Mouse (Mus musculus) kidney, embryonic 16.5 days (tissue): ENCODE measurements around the gene Pten. TPM values are rescaled to one million over a fixed set of nuclear protein-coding genes. Genes with fewer than 3 reads are reported as not detected.
A peak's percentile ranks its signal among the peaks of the same experiment; 100 is the strongest.
"Not testable (repeated sequence)": the region's sequence is repeated elsewhere in the genome, so short reads cannot be mapped to it uniquely, and the experiment has no call there.

Source experiments
- ATAC-seq: fragments of 200-750 bp; cut with Nextera tagmentation; 2 replicates; pipeline ENCODE4 v1.8.0; 2017; ENCODE audit warnings: moderate TSS enrichment; ENCODE audit not compliant: low FRiP score, low TSS enrichment
- H3K27ac ChIP-seq: fragments of 300-500 bp; sonication (generic); 2 replicates; pipeline ENCODE4 v1.5.1; 2014; ENCODE audit warnings: low read length
- H3K27me3 ChIP-seq: fragments of 300-500 bp; sonication (generic); 2 replicates; pipeline ENCODE4 v1.6.1; 2014; ENCODE audit warnings: low read length, control low read depth, mixed read lengths; ENCODE audit not compliant: insufficient read depth
- H3K36me3 ChIP-seq: fragments of 300-500 bp; sonication (generic); 2 replicates; pipeline ENCODE4 v1.6.1; 2014; ENCODE audit warnings: low read length, control low read depth, mixed read lengths; ENCODE audit not compliant: insufficient read depth
- H3K4me1 ChIP-seq: fragments of 300-500 bp; sonication (generic); 2 replicates; pipeline ENCODE4 v1.6.1; 2014; ENCODE audit warnings: low read length, control low read depth, mixed read lengths; ENCODE audit not compliant: insufficient read depth
- H3K4me2 ChIP-seq: fragments of 300-500 bp; sonication (generic); replicated peaks from 2 replicates; pipeline ENCODE4 v1.6.1; 2014; ENCODE audit warnings: low read depth, low read length
- H3K4me3 ChIP-seq: fragments of 300-500 bp; sonication (generic); 2 replicates; pipeline ENCODE4 v1.5.1; 2014; ENCODE audit warnings: mild to moderate bottlenecking, low read length
- H3K9ac ChIP-seq: fragments of 300-500 bp; sonication (generic); replicated peaks from 2 replicates; pipeline ENCODE4 v1.6.1; 2014; ENCODE audit warnings: low read length
- H3K9me3 ChIP-seq: fragments of 300-500 bp; sonication (generic); 2 replicates; pipeline ENCODE4 v1.6.1; 2016; ENCODE audit warnings: low read length, control low read depth
- WGBS: fragments of 180-500 bp; shearing (Covaris S2); extraction: QIAGEN DNeasy Blood & Tissue Kit; methylation state at CpG from one replicate; pipeline ENCODE4 v1.1.7; 2014; 5-methylcytosine and 5-hydroxymethylcytosine counted together
- polyA plus RNA-seq: library from polyadenylated mRNA; unstranded; fragments of >200 nt; fragmentation: Nextera tagmentation; extraction: Ambion mirVana; gene quantifications from 2 replicates; pipeline ENCODE4 v1.2.1, GENCODE M21; 2015

Gene Pten
- polyA plus RNA-seq, 1 experiment from 2014 or later, result 6.5 TPM

DNA sequence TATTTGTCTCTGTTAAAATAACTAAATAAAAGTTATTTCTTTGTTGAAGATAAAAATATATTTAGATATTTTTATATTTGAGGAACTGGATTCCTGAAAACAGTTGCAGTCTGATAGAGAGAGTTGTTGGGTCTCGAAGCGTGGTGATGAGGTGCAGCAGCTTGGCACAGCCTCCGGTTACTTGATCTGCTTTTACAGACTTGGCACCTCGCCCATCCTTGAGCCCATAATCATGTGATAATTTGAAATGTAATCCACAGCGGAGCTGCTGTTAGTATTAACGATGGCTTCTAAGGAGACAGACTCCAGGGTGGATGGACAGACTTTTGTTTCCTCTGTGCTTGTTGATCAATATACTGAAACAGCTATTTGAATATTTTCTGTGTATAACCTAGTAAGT lies 35.3 kb downstream of the Pten start:
- H3K4me3 ChIP-seq, result no peak overlapping the region
- H3K27ac ChIP-seq, result no peak overlapping the region
- H3K9ac ChIP-seq, result no peak overlapping the region
- WGBS, result 10% methylated on average over 6 of the region's 6 CpGs
- H3K9me3 ChIP-seq, result no peaks in the 10 kb centered on the region
- H3K4me1 ChIP-seq, result peaks cover 35% of the 10 kb centered on the region
- no peak for ATAC-seq
- no peaks in the 10 kb centered on the region for H3K27me3 ChIP-seq
- H3K36me3 ChIP-seq, result no peaks in the 10 kb centered on the region
- H3K4me2 ChIP-seq, result no peak overlapping the region

DNA sequence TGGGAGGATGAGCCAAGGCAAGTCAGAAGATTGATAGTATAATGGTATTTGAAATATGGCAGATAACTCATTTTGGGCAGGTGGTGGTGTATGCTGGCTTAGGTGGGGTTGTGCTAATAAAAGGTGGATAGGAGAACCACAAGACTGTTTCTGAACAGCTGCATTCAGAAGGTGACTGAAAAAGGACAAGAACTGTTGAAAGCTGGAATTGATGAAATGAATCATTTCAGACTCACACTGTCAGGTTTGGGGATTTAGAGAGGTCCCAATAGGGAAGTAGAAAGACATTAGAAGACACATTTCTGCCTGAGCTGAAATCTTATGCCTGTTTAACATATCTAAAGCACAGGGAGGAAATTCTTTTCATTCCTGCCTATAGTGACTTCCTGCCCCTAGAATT lies 36.6 kb downstream of the Pten start:
- Histone ChIP-seq H3K4me3 (no peak overlapping the region), H3K9ac (no peak overlapping the region), H3K36me3 (0 out of 2 replicates have a peak, but pooled peaks cover 2% of the 10 kb centered on the region), H3K9me3 (no peaks in the 10 kb centered on the region), H3K27me3 (no peaks in the 10 kb centered on the region), H3K4me2 (no peak overlapping the region), H3K4me1 (peaks cover 32% of the 10 kb centered on the region), H3K27ac (no peak overlapping the region; the same call in 1 of the 2 replicates)
- no peak for ATAC-seq

DNA sequence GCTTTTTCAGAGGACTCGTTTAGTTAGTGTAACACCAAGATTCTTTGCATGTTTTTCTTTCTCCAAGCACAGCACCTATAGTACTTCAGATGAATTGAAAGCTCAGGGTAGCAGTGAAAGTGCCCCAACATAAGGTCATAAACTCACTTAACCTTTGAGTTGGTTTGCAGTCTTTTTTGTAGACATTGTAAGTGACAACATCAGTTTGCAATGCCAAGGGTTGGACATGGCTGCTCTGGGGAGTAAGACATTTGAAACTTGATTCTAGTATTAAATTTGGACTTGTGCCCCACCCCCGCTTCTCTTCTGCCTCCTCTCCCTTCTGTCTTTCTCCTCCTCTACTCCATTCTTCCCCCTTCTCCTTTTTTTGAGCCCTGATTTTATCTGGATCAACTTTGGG lies 43.3 kb downstream of the Pten start:
- H3K27ac ChIP-seq, result no peak overlapping the region
- 73% methylated on average over 2 of the region's 2 CpGs for WGBS
- H3K9ac ChIP-seq, result no peak overlapping the region
- no peak for ATAC-seq
- H3K4me2 ChIP-seq, result no peak overlapping the region
- no peak overlapping the region for H3K4me3 ChIP-seq
- H3K27me3 ChIP-seq, result no peaks in the 10 kb centered on the region
- peaks cover 16% of the 10 kb centered on the region; the same call in 1 of the 2 replicates for H3K36me3 ChIP-seq
- H3K4me1 ChIP-seq, result no peaks in the 10 kb centered on the region
- H3K9me3 ChIP-seq, result no peaks in the 10 kb centered on the region

DNA sequence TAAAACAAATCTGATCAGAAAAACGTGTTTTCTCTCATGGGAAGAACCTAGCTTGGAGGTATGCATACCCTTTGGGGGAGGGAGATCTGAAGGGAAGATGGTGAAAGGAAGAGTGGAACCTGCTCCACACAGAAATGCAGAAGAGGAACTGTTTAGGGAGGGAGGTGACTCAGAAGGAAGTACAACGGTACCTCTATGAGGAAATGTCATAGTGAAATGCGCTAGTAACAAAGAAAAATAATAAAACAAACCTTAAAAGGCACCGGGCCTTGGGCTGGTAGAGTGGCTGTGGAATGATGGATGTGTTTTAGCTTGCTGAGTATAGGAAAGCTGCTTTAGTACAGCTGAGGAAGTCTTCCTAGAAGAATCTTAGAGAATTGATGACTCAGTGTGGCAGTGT lies 47.4 kb downstream of the Pten start:
- WGBS, result 59% methylated on average over 4 of the region's 4 CpGs
- no peak overlapping the region for H3K4me3 ChIP-seq
- no peak overlapping the region for H3K4me2 ChIP-seq
- no peaks in the 10 kb centered on the region for H3K9me3 ChIP-seq
- no peak overlapping the region for H3K9ac ChIP-seq
- peaks cover 11% of the 10 kb centered on the region; the same call in 1 of the 2 replicates for H3K36me3 ChIP-seq
- ATAC-seq, result no peak
- no peak overlapping the region for H3K27ac ChIP-seq
- no peaks in the 10 kb centered on the region for H3K27me3 ChIP-seq
- peaks cover 10% of the 10 kb centered on the region; the same call in 1 of the 2 replicates for H3K4me1 ChIP-seq

GRCm38 (mm10) chr19:32807610-32808009 lies 50.3 kb downstream of the Pten start:
- H3K9me3 ChIP-seq, result no peaks in the 10 kb centered on the region
- no peak overlapping the region for H3K9ac ChIP-seq
- H3K27ac ChIP-seq, result no peak overlapping the region
- no peak overlapping the region for H3K4me3 ChIP-seq
- 0 out of 2 replicates have a peak, but pooled peaks cover 6% of the 10 kb centered on the region for H3K36me3 ChIP-seq
- ATAC-seq, result no peak
- H3K4me1 ChIP-seq, result peaks cover 10% of the 10 kb centered on the region; the same call in 1 of the 2 replicates
- H3K4me2 ChIP-seq, result no peak overlapping the region
- 96% methylated on average over 2 of the region's 2 CpGs for WGBS
- H3K27me3 ChIP-seq, result no peaks in the 10 kb centered on the region

- no peak overlapping the region for H3K9ac ChIP-seq
- H3K9me3 ChIP-seq, result no peaks in the 10 kb centered on the region
- no peak overlapping the region for H3K4me2 ChIP-seq
- H3K27me3 ChIP-seq, result no peaks in the 10 kb centered on the region
- no peak overlapping the region for H3K27ac ChIP-seq
- H3K36me3 ChIP-seq, result peaks cover 8% of the 10 kb centered on the region; the same call in 1 of the 2 replicates
- peak; percentile 79; the same call in 1 of the 2 replicates for ATAC-seq
- no peak overlapping the region for H3K4me3 ChIP-seq
- peaks cover 10% of the 10 kb centered on the region; the same call in 1 of the 2 replicates for H3K4me1 ChIP-seq
- WGBS, result 53% methylated on average over 6 of the region's 6 CpGs
Observed at GRCm38 (mm10) chr19:32808690-32809089, 51.4 kb downstream of the Pten start.

- Histone ChIP-seq H3K9me3 (no peaks in the 10 kb centered on the region), H3K27ac (no peak overlapping the region), H3K4me1 (peaks cover 10% of the 10 kb centered on the region; the same call in 1 of the 2 replicates), H3K9ac (no peak overlapping the region), H3K4me3 (no peak overlapping the region), H3K4me2 (no peak overlapping the region), H3K36me3 (peaks cover 8% of the 10 kb centered on the region; the same call in 1 of the 2 replicates), H3K27me3 (no peaks in the 10 kb centered on the region)
- no peak for ATAC-seq
- 68% methylated on average over 3 of the region's 3 CpGs for WGBS
Observed at GRCm38 (mm10) chr19:32809117-32809516, 51.8 kb downstream of the Pten start.

GRCm38 (mm10) chr19:32818759-32819158 lies 61.5 kb downstream of the Pten start:
- 84% methylated on average over 4 of the region's 4 CpGs for WGBS
- H3K4me3 ChIP-seq, result no peak overlapping the region
- no peaks in the 10 kb centered on the region for H3K27me3 ChIP-seq
- ATAC-seq, result no peak
- H3K36me3 ChIP-seq, result peaks cover 17% of the 10 kb centered on the region
- no peak overlapping the region for H3K4me2 ChIP-seq
- H3K9ac ChIP-seq, result no peak overlapping the region
- no peaks in the 10 kb centered on the region for H3K4me1 ChIP-seq
- no peak overlapping the region for H3K27ac ChIP-seq
- H3K9me3 ChIP-seq, result no peaks in the 10 kb centered on the region

DNA sequence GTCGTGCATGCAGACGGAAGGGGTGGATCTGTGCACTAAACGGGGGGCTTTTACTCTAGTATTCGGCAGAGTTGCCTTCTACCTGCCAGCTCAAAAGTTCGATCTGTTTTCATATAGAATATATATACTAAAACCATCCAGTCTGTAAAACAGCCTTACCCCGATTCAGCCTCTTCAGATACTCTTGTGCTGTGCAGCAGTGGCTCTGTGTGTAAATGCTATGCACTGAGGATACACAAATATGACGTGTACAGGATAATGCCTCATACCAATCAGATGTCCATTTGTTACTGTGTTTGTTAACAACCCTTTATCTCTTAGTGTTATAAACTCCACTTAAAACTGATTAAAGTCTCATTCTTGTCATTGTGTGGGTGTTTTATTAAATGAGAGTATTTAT lies 65.7 kb downstream of the Pten start:
- not testable (repeated sequence) for H3K36me3 ChIP-seq, ATAC-seq
- no CpG with 5 or more reads among the region's 7 CpGs for WGBS

DNA sequence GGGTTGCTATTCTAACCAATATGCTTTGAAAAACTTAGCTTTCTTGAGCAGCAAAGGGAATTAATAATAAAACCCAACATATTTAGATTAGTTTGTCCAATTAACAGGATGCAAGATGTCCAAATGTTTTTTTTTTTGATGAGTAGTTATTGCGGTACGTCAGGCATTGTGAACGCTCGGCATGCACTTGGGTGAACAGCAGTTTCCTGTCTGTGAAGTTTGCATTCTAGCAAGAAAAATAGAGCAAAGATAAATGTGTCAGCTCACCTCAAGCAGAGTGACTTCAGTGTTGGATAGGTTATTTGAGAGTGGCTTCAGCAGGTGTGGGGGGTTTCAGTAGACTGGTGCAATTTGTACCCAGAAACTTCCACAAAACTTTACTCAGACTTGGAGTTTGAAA lies 69.3 kb downstream of the Pten start:
- Histone ChIP-seq H3K9ac (no peak overlapping the region), H3K4me3 (no peak overlapping the region), H3K4me2 (no peak overlapping the region), H3K27me3 (no peaks in the 10 kb centered on the region), H3K9me3 (no peaks in the 10 kb centered on the region; the same call in 1 of the 2 replicates), H3K4me1 (peaks cover 3% of the 10 kb centered on the region; the same call in 1 of the 2 replicates), H3K36me3 (no peaks in the 10 kb centered on the region), H3K27ac (no peak overlapping the region)
- WGBS, result 44% methylated on average over 4 of the region's 4 CpGs
- no peak for ATAC-seq

More for the DNA sequence above, 65.7 kb downstream of the Pten start:
- not testable (repeated sequence) for H3K27me3 ChIP-seq, H3K4me3 ChIP-seq, H3K9ac ChIP-seq, H3K9me3 ChIP-seq, H3K4me2 ChIP-seq, H3K4me1 ChIP-seq, H3K27ac ChIP-seq
